12 mouse cellular contexts compared by ENCODE assay signal in the genomic region with DNA sequence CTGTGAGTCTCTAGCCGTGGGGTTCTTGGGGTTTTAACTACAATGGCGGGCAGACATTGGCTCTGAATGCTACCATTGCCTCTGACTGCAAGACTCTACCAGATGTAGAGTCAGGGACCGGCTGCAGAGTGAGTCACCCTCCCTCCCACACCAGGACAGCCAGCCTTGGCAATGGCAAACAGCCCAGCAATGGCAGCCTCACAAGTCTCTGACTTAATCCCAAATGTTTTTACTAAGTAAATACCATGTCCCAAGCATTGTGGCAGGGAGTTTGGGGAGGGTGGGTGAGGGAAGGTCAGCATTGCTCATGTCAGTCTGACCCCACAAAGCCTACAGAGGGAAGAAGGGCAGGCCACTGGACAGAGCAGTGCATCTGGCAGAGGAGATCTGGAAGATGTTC. TPM values are rescaled to one million over a fixed set of nuclear protein-coding genes. Genes with fewer than 3 reads are reported as not detected.
DNase-seq lines count a peak whose midpoint lies in the region; ATAC-seq and TF ChIP-seq lines count a peak whose summit lies in the region.
"Had no signal": no experiment of that assay in that cellular context is flagged by ENCODE, and none has a peak within 500 bp of the region (broad histone marks: within the 10 kb centered on the region; RNA-seq: fewer than 3 reads in every experiment).

No protein-coding gene starts in this region.

- H3K27me3 ChIP-seq in myocyte (ENCODE audit: control insufficient read depth, insufficient read depth, insufficient read length) = no peaks in the 10 kb centered on the region
- H3K27me3 ChIP-seq in intestine, embryonic 15.5 days (replicated peaks) = no peaks in the 10 kb centered on the region
- H3K27me3 ChIP-seq: liver, embryonic 15.5 days; neural tube, embryonic 12.5 days had no signal

- no peaks in the 10 kb centered on the region for H3K9me3 ChIP-seq in intestine, embryonic 15.5 days
- H3K9me3 ChIP-seq: liver, embryonic 15.5 days; neural tube, embryonic 12.5 days had no signal

- H3K4me2 ChIP-seq in myocyte (ENCODE audit: low read depth) = peak overlapping the region; percentile 66
- H3K4me2 ChIP-seq in intestine, embryonic 15.5 days (replicated peaks) = no peak overlapping the region
- H3K4me2 ChIP-seq: liver, embryonic 15.5 days; neural tube, embryonic 12.5 days had no signal

- no peak overlapping the region for H3K27ac ChIP-seq in intestine, embryonic 15.5 days
- H3K27ac ChIP-seq: liver, embryonic 15.5 days; neural tube, embryonic 12.5 days had no signal

- TF ChIP-seq POLR2A in myocyte (IDR thresholded peaks at IDR 0.05; ENCODE audit: insufficient read length, low read depth) = no peak

- H3K4me1 ChIP-seq in intestine, embryonic 15.5 days (replicated peaks) = no peaks in the 10 kb centered on the region
- H3K4me1 ChIP-seq: neural tube, embryonic 12.5 days had no signal

- no peak overlapping the region for H3K4me3 ChIP-seq in myocyte
- H3K4me3 ChIP-seq in intestine, embryonic 15.5 days (replicated peaks) = no peak overlapping the region
- H3K4me3 ChIP-seq: erythroblast, embryonic 14.5 days; liver, embryonic 15.5 days; neural tube, embryonic 12.5 days had no signal

- no peak for ATAC-seq in intestine, embryonic 15.5 days

- DNase-seq in adrenal gland, adult (ENCODE audit: inconsistent age in 2 of 2, low spot score in 1 of 2) = peak; percentile 75 to 83
- no peak for DNase-seq in adrenal gland, postnatal 4 days (ENCODE audit: low spot score in 2 of 2)
- peak; percentile 73 for DNase-seq in ovary, adult 18-20 months (ENCODE audit: low spot score)
- DNase-seq in ovary, postnatal 10 days (ENCODE audit: low spot score) = no peak
- peak; percentile 60 for DNase-seq in gastrocnemius, postnatal 25 days
- no peak for DNase-seq in kidney, postnatal 10 days
- DNase-seq: cerebellum, adult 9-10 months had no signal

- H3K9ac ChIP-seq in intestine, embryonic 15.5 days = no peak overlapping the region
- H3K9ac ChIP-seq: liver, embryonic 15.5 days; neural tube, embryonic 12.5 days had no signal

- no peaks in the 10 kb centered on the region for H3K79me2 ChIP-seq in myocyte (ENCODE audit: control insufficient read depth, insufficient read depth)

- 73% methylated on average over 3 of the region's 3 CpGs for WGBS in intestine, embryonic 15.5 days

- H3ac ChIP-seq in myocyte (ENCODE audit: control insufficient read depth, insufficient read length) = no peak overlapping the region

- no peaks in the 10 kb centered on the region for H3K36me3 ChIP-seq in myocyte (ENCODE audit: control insufficient read depth, insufficient read depth)
- H3K36me3 ChIP-seq in intestine, embryonic 15.5 days = 0 out of 2 replicates have a peak, but pooled peaks cover 6% of the 10 kb centered on the region

TF ChIP-seq in myocyte, 11 proteins besides CTCF, POLR2A, EP300 and RAD21:
- no peak for TF ChIP-seq E2F4 (IDR thresholded peaks at IDR 0.05; ENCODE audit: insufficient read depth)
- peak in 2 of 3 experiments; percentile 34 to 70 for TF ChIP-seq MYOG (IDR thresholded peaks at IDR 0.05; ENCODE audit: control insufficient read depth in 1 of 3, insufficient read depth in 1 of 3, insufficient read length in 2 of 3, low read depth in 2 of 3)
- TF ChIP-seq MYOD1 (IDR thresholded peaks at IDR 0.05; ENCODE audit: control insufficient read depth in 1 of 3, insufficient read length in 2 of 3, low read depth in 2 of 3) = peak in 2 of 3 experiments; percentile 75 to 77

RNA-seq across cellular contexts. Expression of gene Uvrag, which starts 55.7 kb away (rescaled TPM):
- total RNA-seq in adrenal gland, postnatal 4 days (2021) = 10 to 100 TPM; 32.5 to 43.8 TPM
- total RNA-seq in gastrocnemius, postnatal 25 days (2021) = 10 to 100 TPM in 1 of 2 experiments, 1 to 10 TPM in 1; 9.1 to 10.8 TPM
- polyA plus RNA-seq in myocyte (2012; fragmentation: generic; extraction: Trizol) = 9.0 TPM
- polyA plus RNA-seq in intestine, embryonic 15.5 days (2015; fragmentation: Nextera tagmentation; extraction: Ambion mirVana) = 20.5 and 20.9 TPM in 2 replicates

Comparison
In these comparisons a context has a peak if more than half of its experiments do, and no peak if none do; other contexts are left out.
1. DNase-seq: peak in adrenal gland, adult (2 of 2), ovary, adult 18-20 months (single experiment) and gastrocnemius, postnatal 25 days (single experiment); none in adrenal gland, postnatal 4 days (0 of 2), ovary, postnatal 10 days (single experiment) and kidney, postnatal 10 days (single experiment).